Mouse (Mus musculus) ES-Bruce4 (cell line): Measurements from ENCODE around the gene Dnaja3.

Source experiments
- CTCF ChIP-seq: IDR thresholded peaks from one replicate; pipeline ENCODE4 v1.8.1; 2011; ENCODE audit warnings: low read depth, low read length
- POLR2A ChIP-seq: IDR thresholded peaks from one replicate; pipeline ENCODE4 v1.8.1; 2011; ENCODE audit warnings: low read length; ENCODE audit not compliant: insufficient read depth

- TF ChIP-seq POLR2A (no peak), CTCF (no peak)
Observed at GRCm38 (mm10) chr16:4627105-4627504, 12.7 kb upstream of the Dnaja3 start.
